Mouse (Mus musculus): ENCODE data around the gene Bpifb1.

- TF ChIP-seq CTCF (IDR thresholded peaks at IDR 0.05; ENCODE audit: borderline replicate concordance, extremely low read depth, insufficient read depth, insufficient read length) (no peak), POLR2A (IDR thresholded peaks at IDR 0.05; ENCODE audit: borderline replicate concordance, extremely low read depth, insufficient read depth, insufficient read length, poor library complexity, severe bottlenecking) (no peak)
These were observed 21.4 kb upstream of the Bpifb1 start for GRCm38 (mm10) chr2:154169172-154169571.

Measured in brain, embryonic 14.5 days (tissue).